Mouse (Mus musculus): ENCODE data around the gene Wdfy2.

Wdfy2 gene

DNA sequence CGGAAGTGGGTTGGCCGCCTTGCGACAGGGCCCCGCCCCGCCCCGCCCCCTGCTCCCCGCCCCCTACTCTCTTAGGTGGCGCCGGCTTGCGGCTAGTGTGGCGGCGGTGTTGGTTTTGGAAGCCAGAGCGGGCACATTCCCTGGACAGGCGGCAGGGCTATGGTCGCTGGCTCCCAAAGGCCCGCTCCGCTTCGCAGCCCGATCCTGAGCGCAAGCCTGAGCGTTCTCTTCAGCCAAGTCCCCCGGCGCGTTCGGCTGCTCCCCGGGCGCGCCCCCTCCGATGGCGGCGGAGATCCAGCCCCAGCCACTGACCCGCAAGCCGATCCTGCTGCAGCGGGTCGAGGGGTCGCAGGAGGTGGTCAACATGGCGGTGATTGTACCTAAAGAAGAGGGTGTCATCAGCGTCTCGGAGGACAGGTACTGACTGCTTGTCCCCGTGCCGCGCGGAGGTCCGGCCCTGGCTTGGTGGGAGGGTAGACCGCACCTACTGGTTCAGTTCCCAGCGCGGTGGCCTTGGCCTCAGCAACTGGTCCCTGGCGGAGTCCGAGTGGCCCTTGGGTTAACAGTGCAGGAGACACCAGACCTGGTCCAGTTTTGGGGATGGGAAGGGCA lies at the start of gene Wdfy2:
TSS of gene Wdfy2 (plus strand) at position 38 of the 612 bp plus-strand sequence.
- in situ Hi-C loops (cut with MboI, MseI) = loop anchor here (5.0 kb wide), 2 partner anchors 35 to 90 kb away; no protein-coding TSS in a partner anchor

DNA sequence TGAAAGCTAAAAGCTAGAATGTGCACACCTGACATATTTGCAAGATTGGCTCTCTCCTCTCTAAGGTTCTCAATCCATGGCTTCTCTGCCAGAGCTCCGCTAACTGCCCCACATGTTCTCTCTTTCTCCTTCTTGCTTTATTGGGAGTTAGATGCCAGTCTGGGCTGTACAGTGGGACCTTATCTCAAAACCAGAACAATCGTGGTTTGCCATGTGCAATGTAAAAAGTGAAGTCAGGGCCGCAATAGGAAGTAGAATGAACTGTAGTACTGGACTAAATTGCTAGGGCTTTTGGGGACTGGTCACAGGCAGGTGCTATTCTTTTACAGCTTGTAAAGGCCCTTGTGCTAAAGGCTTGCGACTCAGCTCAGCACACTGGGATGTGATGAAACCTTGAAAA lies 48.2 kb upstream of the Wdfy2 start:
- in situ Hi-C loops (cut with MboI, MseI) = loop anchor here (5.0 kb wide), 1 partner anchor 38 kb away; no protein-coding TSS in a partner anchor

DNA sequence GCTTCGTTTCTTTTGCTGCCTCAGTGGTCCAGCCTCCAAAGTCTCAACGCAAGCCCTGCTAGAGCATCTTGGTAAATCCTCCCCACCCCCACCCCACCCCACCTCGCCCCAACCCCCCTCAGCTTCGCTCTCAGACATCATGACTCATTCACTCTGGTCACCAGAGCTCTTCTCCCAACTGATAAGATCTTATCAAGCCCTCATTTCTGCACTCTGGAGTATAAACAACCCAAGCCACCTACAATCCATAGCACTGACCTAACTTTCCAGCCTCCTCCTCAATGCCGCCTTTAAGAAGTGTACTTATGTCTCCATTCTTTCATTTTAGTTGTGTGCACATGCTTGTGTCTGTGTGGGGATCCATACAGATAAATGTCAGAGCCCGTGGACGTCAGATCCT lies 41.8 kb upstream of the Wdfy2 start:
- in situ Hi-C loops (cut with MboI, MseI) = loop anchor here (10.0 kb wide), 1 partner anchor 659 kb away; no protein-coding TSS in a partner anchor

DNA sequence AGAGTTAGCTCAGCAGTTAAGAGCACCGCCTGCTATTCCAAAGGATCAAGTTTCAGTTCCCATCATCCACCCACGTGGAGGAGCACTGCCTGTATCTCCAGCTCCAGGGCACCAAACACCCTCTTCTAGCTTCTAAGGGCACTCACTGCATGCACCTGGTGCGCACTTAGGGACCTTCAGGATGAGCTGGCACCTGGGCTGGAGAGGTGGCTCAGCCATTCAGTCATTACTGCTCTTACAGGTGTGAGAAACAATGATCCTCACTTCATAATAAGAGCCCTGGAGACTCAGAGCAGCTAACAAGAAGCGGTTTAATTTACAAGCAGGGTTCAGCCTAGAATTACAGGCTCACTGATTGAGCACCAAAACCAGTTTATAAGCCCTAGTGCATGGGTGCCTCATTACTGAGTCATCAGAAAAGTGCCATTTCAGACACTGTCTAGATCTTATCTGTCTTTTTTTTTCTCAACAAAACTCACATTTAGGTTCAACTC lies 38.8 kb upstream of the Wdfy2 start:
- in situ Hi-C loops (cut with MboI, MseI) = loop anchor here (10.0 kb wide), 1 partner anchor 656 kb away; no protein-coding TSS in a partner anchor

DNA sequence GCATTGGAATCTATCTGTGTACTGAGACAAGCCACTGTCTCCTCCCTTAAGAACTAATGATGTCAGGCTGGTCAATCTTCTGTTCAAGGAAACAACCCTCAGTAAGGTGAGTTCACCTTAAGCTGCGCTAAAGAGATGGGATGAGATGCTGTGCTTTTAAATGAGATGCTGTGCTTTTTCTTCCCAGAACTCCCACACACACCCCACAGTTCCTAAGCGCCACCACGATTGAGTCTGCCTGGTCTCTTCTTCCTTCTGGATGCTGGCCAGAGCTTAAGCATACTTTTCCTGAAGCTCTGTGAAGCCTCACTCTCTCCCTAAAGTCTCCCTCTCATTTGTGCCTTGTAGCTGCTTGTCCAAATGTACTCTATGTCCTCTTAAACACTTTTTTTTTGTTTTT lies 36.7 kb upstream of the Wdfy2 start:
- in situ Hi-C loops (cut with MboI, MseI) = no loop called here

DNA sequence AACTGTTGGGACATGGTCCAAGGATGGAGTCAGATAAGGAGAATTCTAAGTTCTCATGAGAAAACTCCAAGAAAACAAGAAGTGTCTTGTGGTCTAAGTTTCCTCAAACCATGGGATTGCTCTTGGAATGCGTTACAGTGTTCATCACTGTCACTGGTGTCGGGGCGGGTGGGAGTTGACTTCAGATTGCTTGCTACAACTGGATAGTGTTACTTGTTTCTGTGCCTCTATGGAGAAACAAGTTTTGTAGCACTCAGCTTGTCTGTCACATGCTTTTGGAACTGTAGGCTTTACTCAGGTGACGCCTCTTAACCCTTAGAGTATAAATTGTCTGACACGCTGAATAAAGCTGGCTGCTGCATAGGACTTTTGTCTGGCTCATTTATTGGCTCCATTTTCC lies 34.3 kb upstream of the Wdfy2 start:
- in situ Hi-C loops (cut with MboI, MseI) = no loop called here

DNA sequence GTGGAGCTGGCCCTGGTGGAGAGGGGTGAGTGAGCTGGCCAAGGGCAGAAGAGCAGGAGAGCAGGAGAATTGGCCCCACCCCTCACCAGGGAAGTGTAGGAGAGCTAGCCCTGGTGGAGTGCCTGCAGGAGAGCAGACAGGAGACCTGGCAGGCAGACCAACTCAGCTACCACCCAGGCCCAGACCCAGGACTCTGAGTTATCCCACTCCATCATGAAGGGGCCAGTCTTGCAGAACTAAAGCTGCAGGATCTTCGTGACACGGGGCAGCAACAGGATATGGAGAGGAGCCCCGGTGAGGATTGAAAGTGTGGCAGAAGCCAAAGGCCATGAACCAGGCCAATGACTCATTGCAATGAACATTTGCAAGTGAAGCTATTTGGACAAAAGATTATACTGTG lies 30.6 kb upstream of the Wdfy2 start:
- in situ Hi-C loops (cut with MboI, MseI) = no loop called here

DNA sequence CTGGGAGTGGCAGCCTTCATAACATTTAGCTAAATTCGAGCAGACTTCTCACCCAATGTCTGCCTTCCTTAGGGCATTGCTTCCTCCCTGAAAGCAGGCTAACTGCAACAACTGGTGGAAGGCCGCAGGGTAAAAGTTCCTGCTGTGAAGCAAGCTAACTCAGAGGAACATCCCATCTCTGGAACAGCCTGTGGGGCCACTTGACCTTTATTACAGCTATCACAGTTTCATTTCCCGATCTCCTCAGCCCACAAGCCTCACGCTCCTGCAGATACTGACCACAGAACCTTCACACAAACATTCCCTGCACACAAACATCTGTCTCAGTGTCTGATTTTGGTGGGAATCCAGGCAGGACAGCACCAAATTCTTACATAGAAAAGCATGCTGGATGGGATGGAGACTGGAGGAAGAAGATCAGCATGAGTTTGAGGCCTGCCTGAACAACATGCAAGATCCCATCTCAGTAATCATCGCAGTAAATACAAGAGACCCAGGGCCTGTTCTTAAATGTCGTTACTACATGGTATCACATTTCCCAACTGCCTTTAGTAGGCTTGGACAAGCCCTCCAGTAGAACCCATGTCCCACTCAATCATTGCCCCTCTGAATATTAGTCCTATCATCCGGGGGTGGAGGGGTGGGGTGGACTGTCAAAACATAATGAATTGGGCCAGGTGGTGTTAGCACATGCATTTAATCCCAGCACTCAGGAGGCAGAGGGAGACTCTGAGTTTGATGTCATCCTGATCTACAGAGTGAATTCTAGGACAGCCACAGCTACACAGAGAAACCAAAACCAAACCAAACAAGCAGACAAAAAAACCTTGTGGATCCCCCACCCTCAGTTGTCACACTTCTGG lies 28.6 kb upstream of the Wdfy2 start:
- in situ Hi-C loops (cut with MboI, MseI) = no loop called here

DNA sequence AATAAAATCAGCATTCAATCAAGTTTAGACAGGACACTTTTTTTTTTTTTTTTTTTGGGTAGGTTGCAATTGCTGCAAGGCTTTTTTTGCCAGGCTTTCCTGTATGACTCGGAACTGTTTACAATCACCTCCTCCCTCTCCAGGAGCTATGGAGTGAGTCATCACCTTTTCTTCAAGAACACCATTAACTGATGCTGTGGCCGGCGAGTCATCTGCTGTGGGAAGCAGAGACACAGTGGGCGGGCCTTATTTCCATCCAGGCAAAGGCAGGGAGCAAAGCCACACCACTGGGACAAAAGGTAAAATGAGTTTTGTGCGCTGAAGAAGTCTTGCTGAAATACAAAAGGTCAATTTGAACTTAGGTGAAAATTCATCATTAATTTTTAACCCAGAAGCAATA lies 24.7 kb upstream of the Wdfy2 start:
- in situ Hi-C loops (cut with MboI, MseI) = no loop called here

DNA sequence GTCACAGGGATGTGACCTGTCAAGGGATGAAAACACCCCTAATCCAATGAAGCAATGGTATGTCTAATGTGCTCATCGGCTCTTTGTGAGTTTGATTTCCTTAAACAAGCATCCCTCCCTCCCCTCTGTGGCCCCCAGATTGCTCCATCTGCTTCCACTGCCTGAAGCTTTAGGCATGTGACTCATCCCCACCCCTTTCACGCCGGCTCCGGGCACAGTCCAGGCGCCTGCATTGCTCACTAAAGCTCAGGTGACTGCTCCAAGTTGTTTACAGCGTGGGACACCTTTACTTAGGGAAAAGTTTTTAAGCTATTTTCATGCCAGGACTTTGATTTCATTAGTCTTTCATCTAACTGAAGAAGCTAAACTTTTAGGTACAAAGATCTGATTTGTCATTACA lies 22.9 kb upstream of the Wdfy2 start:
- in situ Hi-C loops (cut with MboI, MseI) = no loop called here

DNA sequence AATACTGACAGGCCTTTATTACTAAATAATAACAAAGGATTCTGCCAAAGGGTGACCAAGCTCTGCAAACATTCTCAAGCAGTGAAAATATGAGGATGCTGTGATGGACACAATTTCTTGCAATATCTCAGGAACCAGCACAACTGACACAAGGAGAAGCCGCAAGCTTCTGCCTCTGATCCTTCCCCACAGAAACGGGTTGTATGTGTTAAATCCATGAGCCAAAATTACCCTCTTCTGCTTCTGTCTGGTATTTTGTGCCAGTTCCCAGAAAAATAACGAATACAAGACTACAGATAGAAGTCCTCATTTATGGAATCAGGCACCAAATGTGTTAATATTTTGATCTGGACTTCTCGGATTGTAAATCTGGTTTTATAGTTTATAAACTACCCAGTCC lies 20.7 kb upstream of the Wdfy2 start:
- in situ Hi-C loops (cut with MboI, MseI) = no loop called here

DNA sequence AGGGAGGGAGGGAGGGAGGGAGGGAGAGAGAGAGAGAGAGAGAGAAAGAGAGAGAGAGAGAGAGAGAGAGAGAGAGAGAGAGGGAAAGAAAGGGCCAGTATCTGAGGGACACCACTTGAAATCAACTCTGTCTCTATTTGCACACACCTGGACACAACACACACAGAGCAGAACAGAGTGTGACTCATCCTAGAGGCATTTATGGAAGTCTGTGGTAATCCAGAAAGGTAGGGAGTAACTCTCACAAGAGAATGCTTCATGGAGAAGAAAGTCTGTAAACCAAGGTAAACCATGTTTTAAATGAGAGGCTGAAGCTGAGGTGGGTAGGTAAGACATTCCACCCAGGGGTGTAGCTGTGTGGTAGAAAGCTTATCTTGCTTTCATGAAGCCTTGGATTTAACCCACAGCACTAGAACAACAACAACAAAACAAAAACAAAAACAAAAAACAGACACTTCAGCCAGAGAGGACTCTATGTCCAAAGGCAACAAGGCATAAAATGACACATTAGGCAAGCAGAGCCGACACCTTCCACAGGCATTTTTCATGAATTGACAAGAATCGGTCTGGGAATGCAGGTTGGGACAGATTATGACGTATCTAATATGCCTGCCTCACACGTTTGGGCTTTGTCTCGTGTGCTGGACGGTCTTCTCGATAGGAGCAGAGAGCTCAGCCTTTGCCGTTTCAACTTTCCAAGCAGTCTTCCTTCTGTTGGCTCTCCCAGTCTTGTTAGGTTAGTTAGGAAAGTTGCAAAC lies 11.7 kb upstream of the Wdfy2 start:
- in situ Hi-C loops (cut with MboI, MseI) = loop anchor here (5.0 to 10.0 kb wide), 2 partner anchors 38 to 1229 kb away; no protein-coding TSS in a partner anchor

DNA sequence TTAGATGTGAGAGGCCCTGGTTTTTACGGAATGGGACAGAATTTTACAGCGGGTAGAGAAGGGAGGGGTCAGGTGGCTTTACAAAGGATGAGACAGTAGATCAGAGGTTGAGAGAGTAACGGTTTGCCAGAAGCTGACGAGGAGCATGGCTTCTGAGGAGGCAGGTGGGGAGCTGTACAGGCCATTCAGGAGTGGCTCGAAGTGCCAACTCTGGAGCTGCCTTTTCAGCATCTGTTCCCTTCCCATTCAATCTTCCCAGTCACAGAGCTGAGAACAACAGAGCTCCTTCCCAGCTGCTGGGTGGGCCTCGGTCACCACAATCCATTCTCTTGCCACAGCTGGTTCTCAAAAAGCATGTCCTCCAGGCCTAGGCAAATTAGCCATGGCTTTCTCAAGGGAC lies 8.2 kb upstream of the Wdfy2 start:
- in situ Hi-C loops (cut with MboI, MseI) = loop anchor here (5.0 to 10.0 kb wide), 2 partner anchors 42 to 1226 kb away; no protein-coding TSS in a partner anchor

DNA sequence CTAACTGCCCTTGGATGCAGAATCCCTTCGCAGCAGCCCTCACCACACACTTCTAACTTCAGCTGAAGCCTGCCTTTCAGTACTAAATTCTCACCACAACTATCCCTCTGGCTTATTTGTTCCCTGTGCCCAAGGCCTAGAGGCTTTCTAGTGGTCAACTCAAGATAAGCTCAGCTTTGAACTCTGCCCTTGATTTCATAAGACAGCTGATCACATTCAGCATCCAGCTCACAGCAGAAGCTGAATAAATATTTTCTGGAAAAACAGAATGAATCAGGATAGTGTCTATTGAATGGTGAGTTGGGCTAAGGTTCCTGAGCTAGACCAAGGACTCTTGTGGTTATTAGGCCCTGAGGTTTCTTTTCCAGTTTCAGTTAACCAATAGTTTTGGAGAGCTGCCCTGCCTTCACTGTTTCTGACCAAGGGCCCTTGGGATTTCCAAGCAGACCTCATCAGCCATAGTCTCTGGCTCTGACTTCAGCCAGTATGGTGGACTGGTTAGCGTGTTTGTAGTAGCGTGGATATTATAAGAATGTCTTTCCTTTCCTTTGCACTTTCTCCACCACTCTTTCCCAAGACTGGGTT lies 5.7 kb upstream of the Wdfy2 start:
- in situ Hi-C loops (cut with MboI, MseI) = no loop called here

DNA sequence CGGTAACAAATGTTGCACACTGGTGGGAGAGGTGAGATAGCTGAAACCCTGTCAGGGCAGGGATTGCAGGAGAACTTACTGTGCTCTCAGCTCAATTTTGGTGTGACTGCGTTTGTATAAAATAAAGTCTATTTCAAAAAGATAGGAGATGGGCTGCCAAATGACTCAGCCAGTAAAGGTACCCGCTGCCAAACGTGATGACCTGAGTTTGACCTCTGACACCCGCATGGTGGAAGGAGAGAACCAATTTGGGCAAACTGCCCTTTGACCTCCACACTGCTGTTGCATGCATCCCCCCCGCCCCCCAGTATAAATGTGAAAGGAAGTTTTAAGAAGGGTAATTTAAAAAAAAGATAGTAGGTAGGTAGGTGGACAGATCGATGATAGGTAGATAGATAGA lies 4.4 kb upstream of the Wdfy2 start:
- in situ Hi-C loops (cut with MboI, MseI) = no loop called here

DNA sequence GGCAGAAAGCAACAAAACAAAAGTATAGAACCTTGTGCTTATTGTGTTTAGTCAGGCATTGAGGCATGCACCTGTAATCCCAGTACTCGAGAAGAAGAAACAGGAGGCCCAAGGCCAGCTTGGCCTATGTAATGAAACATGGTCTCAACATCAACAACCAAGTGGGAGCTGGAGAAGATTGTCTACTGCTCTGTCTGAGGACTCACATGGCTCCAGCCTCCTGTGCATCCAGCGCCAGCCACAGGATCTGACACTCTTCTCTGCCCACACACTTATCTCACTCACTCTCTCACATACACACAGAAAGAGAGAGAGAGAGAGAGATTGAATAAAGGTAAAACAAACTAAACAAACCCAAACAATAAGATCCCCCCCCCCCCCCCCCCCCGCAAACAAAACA lies 3.9 kb upstream of the Wdfy2 start:
- in situ Hi-C loops (cut with MboI, MseI) = no loop called here

DNA sequence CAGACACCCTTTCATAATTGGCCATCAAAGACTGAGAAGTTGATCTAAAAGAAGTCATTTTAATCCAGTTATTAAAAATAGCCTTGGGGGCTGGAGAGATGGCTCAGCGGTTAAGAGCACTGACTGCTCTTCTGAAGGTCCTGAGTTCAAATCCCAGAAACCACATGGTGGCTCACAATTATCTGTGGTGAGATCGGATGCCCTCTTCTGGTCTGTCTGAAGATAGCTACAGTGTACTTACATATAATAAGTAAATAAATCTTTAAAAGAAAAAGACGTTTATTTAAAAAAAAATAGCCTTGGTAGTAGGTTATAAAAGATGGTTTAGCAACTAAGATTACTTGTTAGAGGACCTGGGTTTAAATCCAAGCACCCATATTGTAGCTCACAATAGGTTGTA lies 1.7 kb upstream of the Wdfy2 start:
- in situ Hi-C loops (cut with MboI, MseI) = loop anchor here (5.0 kb wide), 2 partner anchors 37 to 92 kb away; no protein-coding TSS in a partner anchor

DNA sequence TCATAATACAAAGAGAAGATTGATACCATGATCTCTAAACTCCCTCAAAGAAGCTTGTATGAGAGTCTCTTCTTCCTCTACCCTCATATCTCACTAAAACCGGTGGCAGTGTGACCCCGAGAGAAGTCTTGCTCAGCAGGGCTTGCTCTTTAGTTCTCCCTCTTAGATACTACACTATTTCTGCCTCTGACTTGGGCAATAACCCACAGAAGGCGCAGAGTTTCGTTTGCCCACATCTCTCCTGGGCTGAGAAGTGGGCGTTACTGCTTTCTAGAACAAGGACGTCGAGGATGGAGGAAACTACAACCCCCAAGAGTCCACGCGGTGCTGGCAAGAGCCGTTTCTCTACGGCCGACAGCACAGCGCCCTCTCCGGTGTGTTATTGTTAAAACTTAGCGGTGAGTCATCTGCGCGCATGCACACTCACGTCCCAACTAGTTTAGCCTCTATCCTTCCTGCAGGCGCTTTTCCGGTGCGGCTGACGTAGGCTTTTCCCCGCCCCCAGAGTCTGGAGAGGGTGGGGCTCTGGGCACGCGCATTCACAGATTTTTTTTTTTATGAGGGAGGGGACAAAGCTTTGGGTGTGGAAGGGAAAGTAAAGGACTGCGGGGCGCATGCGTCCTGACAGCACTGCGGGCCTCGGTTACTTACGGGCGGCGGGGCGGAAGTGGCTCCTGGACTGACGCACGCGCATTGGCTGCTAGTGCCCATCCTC lies 395 bp upstream of the Wdfy2 start:
- in situ Hi-C loops (cut with MboI, MseI) = loop anchor here (5.0 kb wide), 2 partner anchors 35 to 90 kb away; no protein-coding TSS in a partner anchor

DNA sequence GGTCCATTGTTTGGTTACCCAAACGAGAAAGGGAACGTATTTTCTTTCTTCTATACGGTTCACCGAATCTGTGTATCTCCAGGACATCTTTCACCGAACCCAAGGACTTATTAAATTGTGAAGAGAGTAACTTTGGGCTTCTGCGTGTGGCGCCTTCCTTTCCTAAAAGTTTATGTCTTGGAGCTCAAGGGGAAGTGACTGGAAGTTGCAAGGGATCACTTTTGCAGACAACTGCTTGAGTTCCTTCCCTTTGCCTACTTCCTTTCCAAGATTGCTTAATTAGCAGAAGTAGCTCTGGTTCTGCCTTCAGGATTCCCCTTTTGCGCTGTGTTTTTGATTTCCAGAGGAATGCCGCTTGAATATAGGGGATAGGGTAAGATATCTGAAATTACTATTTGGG lies 858 bp downstream of the Wdfy2 start:
- in situ Hi-C loops (cut with MboI, MseI) = loop anchor here (5.0 kb wide), 2 partner anchors 34 to 89 kb away; no protein-coding TSS in a partner anchor

DNA sequence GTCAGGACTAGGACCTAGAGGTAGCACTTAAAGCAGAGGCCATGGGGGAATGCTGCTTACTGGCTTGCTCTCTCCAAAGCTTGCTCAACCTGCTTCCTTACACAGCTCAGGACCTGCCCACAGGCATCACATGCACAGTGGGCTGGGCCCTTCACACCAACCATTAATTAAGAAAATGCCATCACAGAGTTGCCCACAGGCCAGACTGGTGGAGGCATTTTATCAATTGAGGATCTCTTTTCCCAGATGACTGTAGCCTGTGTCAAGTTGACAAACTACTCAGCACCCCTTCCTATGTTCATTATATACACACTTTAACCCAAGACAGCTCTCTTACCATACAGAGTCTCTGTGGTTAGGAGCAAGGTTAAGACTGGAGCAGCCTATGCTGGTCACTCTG lies 4.2 kb downstream of the Wdfy2 start:
- in situ Hi-C loops (cut with MboI, MseI) = no loop called here

DNA sequence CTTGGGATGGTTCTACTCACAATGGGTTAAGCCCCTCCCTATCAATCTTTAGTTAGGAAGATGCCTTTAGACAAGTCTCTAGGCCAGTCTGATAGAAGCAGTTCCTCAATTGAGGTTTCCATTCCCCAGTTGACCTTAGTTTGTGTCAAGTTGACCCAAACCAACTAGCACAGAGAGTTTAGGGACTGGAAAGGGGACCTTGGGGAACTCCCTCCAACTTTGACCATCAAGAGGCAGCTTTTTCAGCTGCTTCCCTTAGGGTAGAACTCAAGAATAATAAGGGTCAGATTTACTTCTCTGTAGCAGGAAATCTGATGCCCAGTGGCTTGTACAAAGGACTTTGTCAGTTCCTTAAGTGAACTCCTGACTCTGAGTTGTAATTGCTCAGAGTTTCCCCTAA lies 5.0 kb downstream of the Wdfy2 start:
- in situ Hi-C loops (cut with MboI, MseI) = no loop called here

Measured in T-helper 2 cell (primary cell).